Mouse (Mus musculus): ENCODE data around the gene Scn11a.
A peak's percentile ranks its signal among the peaks of the same experiment; 100 is the strongest.

Scn11a gene

GRCm38 (mm10) chr9:119795254-119795912 is 29.9 kb downstream of the Scn11a start:
- no peak for DNase-seq

DNA sequence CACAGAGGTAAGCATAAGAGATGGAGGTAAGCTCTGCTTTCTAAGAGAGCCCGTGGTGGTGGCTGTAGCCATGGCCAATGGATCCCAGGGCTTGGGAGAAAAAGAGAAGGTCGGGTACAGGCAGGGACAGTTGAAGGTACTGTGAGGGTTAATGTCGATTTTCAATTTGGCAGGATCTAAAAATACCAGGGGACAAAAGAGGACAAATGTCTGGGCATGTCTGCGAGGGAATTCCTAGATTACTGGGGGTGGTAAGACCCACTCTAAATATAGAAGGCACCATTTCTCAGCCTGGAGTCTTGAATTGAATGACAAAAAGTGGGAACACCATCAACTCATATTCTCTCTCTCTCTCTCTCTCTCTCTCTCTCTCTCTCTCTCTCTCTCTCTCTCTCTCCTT is 30.8 kb downstream of the Scn11a start:
- no peak for DNase-seq

- DNase-seq: peak; percentile 16
These were observed 32.8 kb downstream of the Scn11a start for GRCm38 (mm10) chr9:119792505-119792904.

GRCm38 (mm10) chr9:119780901-119781300 is 44.4 kb downstream of the Scn11a start:
- DNase-seq: no peak

DNA sequence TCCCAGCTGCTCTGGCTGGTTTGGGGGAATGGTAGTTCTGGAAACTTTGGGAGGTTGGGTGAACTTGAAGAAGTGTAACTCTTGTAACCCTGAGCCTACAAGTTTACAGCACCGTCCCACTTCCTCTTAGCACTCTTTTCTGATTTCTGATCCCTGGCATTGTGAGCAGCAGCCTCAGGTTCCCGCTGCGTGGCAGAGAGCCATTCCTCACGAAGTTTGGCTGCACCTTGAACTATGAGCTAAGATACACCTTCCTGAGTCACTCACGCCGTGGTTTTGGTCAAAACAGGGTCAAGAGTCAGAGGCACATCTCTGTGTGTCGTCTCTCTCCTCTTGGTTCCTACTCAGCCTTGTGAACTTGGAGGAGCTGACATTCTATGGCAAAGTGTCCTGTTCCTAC is 48.6 kb downstream of the Scn11a start:
- no peak for DNase-seq

DNA sequence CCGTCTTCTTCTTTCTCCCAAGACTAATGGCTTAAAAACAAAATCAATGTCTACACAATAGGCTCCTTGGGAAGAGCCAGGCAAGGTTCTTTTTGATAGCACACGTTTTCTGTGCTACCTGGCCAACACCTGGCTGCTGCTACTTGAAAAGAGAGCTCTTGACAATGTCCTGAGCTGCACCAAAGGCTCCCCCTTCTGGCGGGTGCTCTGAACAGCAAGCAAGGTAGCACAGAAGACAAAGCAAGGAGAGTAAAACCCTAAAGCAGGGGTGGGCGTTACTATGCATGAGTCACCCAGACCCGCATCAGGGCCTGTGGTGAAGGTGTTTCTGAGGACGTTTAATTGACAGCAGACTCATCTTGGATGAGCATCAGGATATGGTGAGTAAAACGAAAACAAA is 56.7 kb downstream of the Scn11a start:
- DNase-seq: peak; percentile 12

DNA sequence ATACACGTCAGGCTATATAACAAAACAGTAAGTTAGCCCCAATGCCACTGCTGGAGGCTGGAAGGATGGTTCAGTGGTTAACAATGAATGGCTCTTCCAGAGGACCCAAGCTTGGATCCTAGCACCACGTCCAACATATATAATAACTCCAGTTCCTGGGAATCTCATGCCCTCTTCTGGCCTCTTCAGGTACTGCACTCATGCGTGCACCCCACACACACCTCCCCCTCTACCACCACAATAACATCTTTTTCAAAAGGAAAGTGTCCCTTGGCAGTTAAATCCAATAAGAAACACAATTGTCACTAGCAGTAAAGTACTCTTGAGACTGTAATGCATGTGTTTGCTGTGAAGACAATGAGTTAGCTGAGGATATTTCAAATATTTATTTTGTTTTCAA is 65.0 kb downstream of the Scn11a start:
- DNase-seq: no peak

GRCm38 (mm10) chr9:119759457-119759856 is 65.8 kb downstream of the Scn11a start:
- DNase-seq: no peak

DNA sequence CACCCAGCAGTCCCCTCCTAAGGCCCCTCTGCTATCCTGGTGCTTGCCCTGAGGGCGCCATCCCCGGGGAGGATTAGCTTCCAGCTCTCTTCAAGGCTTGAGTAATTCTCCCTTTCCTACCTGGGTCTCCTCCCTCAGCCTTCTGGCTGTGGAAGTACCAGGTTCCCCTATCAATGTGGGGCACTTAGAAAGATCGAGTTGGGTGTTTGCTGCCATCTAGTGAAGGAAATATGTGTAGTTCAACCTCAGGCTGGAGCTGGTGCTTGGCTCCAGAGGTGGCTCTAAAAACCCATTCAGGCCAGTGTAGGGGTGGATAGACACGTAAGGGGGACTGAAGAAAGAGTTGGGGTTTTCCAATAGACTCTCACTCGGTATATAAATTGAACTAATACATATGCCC is 73.7 kb downstream of the Scn11a start:
- DNase-seq: peak; percentile 15

DNA sequence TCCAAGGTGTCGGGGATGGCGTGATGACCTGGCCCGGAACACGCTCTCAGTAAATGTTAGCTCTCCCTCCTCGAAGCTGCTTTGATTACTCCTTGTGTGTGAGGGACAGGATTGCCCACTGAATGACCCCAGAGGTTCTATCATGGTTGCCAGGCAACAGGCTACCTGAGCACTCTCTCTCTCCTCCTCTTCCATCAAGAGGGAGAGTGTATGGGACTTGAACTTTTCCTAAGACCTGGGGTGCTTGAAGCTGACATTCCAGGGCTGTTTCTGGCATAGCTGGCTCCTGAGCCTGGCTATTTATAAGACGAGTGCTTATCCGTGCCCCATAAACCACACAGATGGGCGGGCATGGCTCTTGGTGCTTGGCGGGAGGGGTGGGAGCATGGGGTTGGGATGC is 76.1 kb downstream of the Scn11a start:
- DNase-seq: no peak

- DNase-seq: no peak
These were observed 81.4 kb downstream of the Scn11a start for GRCm38 (mm10) chr9:119743900-119744299.

- no peak for DNase-seq
These were observed 81.9 kb downstream of the Scn11a start for GRCm38 (mm10) chr9:119743312-119743711.

DNA sequence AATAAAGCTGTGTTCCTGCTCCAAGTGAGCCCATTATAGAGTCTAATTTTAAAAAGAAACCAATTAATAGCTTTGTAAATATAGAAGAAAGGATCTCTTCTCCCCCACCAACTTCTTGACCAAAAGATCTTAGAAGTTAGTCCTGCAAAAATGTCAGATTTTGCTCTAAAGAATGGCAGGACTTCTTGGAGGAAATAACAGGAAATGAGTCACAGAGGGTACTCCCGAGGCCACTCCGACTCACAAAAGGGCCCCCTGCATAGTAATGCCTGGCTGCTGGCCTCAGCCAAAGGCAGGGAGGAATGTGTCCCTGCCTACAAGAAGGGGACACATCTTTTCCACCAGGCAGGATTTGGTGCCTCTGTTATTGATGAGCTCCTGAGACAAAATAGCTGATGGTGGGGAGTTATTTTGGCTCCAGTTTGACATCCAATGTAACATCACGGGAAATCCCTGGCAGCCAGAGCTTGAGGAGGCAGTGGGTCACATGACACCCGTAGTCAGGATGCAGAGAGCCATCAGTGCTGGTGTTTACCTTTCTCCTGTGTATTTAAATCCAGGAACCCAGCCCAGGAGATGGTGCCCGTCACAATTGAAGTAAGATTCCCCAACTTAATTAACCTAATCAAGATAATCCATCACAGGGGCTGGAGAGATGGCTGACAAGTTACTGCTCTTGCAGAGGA is 84.0 kb downstream of the Scn11a start:
- no peak for DNase-seq

GRCm38 (mm10) chr9:119728412-119729097 is 96.7 kb downstream of the Scn11a start:
- no peak for DNase-seq

DNA sequence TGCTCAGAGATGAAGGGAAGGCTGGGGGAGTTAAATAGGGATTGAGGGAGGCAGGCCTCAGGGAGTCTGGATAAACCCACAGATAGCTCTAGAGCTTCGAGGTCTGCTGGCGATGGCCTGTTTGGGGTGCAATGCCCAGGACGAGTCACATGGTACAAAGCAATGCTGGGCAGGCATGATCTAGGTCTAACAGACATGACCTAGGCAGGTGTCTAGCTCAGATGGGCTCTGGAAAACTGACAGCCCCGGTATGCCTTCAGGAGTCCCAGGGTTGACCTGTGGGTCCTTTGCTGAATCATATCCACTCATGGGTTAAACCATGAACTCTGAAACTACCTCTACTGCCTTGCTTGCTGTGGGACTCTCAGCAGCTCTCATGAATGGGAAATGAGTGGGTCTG is 98.3 kb downstream of the Scn11a start:
- no peak for DNase-seq

DNA sequence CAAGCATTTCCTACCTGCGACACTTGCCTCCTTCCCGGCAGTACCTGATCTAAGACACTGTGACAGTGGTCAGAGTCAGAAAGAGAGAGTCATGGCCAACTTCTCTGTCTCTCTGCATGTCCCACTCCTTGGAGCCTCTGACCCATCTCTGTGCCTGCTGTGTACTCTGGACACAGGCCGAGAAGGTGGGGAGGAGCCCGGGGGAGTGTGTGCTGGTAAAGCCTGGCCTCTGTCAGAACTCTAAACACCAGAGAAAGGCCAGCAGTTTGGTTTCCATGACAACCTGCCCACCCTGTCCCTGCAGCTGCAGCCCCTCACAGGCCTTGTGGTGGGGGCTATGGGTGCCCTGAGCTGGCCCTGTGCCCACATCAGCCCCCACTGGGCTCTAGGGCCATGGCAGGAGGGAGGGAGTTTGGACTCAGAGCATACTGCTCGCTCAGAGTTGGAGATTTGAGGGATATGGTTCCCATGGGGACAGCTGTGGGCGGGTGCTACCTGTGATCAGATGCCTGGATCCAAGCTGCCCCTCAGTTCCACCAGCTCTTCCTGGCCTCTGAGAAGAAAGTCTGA is 99.9 kb downstream of the Scn11a start:
- no peak for DNase-seq

DNA sequence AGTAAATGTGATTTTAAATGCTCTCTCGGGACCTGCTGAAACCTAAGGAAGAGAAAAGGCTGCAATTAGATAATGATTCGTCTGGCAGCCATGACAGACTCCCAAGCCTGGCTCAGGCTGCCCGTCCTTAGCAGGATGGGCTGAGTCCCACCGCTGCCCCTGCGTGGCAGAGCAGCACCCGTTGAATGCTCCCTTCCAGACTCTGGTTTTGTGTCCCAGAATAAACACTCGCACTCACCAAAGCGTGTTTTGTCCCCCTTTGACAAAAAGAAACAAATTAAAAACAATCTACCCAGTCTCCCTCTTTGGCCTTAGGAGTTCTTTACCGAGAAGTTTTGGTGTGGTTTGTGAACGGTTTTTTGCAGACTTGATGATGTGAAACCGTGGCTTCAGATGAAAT is 106.0 kb downstream of the Scn11a start, which contains the start of gene Scn10a:
TSS of gene Scn10a (minus strand) at position 101 of the 400 bp plus-strand sequence.
- no peak for DNase-seq

DNA sequence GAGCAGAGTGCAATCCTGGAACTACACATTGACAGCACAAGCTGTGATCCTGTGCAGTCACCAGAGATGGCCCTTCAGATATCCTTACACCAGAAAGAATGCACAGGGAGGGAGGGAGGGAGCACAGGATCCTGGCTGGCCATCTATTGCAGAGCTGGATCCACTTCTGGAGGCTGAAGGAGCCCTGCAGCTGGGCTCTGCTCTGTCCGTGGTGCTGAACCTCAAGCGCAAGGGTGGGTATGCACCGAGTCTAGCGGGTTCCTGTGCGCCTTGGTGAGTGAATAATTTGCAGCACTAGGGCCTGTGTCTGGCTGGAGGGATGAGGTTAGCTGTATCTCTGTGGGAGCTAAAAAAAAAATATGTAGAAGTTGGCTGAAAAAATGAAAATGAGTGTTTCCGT is 118.6 kb downstream of the Scn11a start:
- peak; percentile 84 for DNase-seq

Data from kidney, postnatal 14 days (tissue).